Mouse (Mus musculus): ENCODE results near the gene Inpp5b.

Gene Inpp5b

DNA sequence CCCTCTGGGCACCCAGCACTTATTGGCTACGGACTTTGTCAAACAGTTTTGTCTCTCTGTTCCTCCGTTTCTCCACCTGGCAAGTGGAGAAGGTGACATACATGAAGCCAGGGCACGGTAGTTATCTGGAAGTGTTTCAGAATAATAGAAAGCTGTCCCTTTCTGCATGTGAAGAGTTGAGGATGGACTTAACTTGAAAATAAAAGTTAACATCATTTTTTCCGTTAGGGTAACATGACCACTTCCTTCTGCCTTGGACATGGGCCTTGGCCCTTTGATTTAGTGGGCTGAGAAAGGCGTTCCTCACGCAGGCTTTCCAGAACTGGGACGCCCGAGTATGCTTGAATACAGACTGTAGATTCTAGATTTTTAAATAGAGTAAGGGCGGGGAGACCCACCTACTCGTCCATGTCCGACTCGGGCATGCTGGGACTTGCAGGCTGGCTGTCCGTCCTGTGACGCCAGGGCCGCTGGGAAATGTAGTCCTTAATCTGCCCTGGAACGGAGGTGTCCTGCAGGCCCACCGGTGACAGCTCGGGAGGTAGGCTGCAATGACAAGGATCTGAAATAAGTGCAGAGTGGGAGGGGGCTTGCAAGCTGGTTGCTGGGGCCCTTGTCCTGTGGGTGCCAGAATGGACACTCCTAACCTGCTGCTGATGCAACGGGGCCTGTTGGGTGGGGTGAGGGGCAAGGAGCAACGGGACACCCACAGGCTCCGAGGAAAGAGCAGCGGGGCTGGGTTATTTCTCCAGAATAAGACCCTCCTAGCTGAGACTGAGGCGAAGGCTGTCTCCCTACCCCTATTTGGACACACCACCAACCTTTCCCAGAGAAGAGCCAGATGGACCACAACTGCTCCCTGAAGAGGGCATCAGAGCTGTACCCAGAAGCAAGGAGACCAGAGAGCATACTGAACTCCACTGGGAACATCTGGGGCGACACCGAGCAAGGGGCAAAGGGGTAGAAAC, at the start of gene Inpp5b:
Inpp5b (plus strand) TSS at position 475 of the 968 bp plus-strand sequence.
- peak; percentile 80 for DNase-seq (ENCODE audit: low read depth, low spot score)
- Histone ChIP-seq H3K36me3 (ENCODE audit: control insufficient read depth, insufficient read depth, low read length, poor library complexity, severe bottlenecking) (no peaks in the 10 kb centered on the region; the same call in 1 of the 2 replicates), H3K27me3 (ENCODE audit: control insufficient read depth, insufficient read depth, low read length, poor library complexity, severe bottlenecking) (no peaks in the 10 kb centered on the region)

DNA sequence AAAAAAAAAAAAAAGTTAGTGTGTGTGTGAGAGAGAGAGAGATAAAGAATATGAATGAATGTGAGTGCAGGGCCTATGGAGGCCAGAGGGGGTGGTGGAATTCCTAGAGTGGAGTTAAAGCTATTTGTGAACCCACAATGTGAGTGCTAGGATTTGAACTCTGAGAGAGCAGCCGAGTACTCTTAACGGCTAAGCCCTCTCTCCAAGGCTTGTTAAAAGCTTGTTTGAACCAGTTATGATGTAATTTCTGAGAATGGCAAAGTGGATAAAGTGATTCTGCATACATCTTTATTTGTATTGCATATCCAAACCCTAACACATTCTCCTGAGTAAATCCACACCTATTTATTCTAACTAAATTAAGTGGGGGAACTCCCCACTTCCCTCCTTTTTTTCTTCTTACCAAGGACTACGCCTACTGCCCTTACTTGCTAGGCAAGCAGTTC, 49.2 kb upstream of the Inpp5b start:
- H3K27me3 ChIP-seq (ENCODE audit: control insufficient read depth, insufficient read depth, low read length, poor library complexity, severe bottlenecking) = no peaks in the 10 kb centered on the region
- H3K36me3 ChIP-seq (ENCODE audit: control insufficient read depth, insufficient read depth, low read length, poor library complexity, severe bottlenecking) = peaks cover 2% of the 10 kb centered on the region; the same call in 1 of the 2 replicates
- no peak for DNase-seq (ENCODE audit: low read depth, low spot score)

DNA sequence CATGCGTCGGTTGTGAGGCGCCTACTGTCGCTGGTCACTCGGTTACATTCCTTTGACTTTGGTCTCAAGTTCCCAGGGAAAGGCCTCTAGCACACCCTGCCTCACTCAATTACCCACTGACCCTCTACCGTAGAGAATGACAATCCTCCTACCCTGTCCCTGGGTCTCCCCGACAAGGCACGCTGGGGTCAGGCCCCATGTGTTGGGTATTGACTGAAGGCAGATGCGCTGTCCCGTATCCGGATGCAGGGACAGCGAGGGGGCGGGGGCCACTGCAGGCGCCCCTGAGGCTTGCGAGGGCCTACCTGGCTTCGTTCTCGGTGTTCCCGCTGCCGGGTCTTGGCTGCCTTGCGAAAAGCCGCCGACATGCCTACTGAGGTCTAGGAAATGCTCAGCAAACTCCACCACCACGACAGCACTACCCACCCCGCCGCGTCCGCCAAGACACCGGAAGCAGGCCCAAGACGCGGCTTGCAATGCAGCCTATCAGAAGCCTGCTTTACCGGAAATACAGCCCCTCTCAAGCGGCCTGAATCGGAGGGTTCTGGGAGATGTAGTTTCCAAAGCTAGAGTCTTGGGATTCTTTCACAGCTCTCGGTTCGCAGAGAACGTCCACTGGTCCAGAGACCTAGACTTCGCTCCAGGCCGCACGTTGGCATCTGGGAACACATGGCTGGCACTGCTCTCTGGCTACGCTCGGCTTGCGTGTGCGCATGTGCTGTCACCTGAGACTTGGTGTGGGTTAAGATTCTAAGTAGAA, 48.3 kb upstream of the Inpp5b start, which contains the start of gene Utp11:
Utp11 (minus strand) TSS at position 466 of the 760 bp plus-strand sequence.
- Histone ChIP-seq H3K27me3 (ENCODE audit: control insufficient read depth, insufficient read depth, low read length, poor library complexity, severe bottlenecking) (no peaks in the 10 kb centered on the region), H3K36me3 (ENCODE audit: control insufficient read depth, insufficient read depth, low read length, poor library complexity, severe bottlenecking) (peaks cover 2% of the 10 kb centered on the region; the same call in 1 of the 2 replicates)
- DNase-seq (ENCODE audit: low read depth, low spot score) = peak; percentile 90

DNA sequence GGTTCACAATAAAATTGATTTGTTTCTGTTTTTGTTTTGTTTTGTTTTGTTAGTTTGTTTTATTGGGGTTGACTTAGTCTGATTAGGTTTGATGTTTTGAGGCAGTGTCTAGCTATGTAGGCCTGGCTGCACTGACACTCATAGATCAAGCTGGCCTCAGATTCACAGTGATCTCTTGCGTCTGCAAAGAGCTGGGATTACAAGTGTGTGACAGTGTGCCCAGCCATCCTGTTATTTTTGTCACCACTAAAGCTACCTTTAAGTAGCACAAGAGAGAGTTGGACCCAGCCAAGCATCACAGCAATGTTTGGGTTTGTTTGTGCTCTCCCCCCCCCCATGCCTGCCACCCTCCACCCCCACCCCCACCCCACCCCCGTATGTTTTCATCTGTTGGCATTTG, 47.1 kb upstream of the Inpp5b start:
- no peaks in the 10 kb centered on the region for H3K27me3 ChIP-seq (ENCODE audit: control insufficient read depth, insufficient read depth, low read length, poor library complexity, severe bottlenecking)

DNA sequence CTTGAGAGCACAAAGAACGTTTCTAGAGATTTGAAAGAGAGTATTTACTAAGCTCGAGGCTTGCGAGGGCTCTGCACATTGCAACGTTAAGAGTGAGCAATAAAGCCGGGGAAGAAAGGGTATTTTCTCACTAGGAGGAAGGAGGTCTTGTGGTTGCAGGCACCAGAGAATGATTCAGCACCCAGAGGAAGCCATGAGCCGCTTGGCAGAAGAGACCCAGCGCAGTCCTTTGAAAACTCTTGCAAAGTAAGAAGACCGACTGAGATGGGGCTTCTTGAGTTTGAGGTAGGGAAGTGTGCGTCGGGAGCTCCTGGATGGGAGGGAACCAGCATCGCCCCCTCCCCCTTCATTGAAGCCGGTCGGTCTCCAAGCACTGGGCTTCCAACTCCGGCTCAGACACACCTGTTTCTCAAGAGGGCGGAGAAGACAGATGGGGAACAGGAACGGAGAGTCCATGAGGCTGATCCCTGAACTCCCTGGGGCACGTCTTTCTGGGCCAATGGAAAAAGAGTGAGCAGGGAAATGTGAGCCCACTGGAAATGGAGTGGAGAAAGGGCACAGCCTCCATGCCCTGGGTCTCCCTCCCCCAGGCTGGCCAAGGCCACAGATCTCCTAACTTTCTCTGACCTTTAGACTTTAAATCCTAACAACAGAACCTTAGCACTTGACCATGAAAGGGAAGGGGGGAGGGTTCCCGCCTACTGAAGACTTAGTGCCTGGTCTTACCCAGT, 45.7 kb upstream of the Inpp5b start:
- peaks cover 2% of the 10 kb centered on the region; the same call in 1 of the 2 replicates for H3K36me3 ChIP-seq (ENCODE audit: control insufficient read depth, insufficient read depth, low read length, poor library complexity, severe bottlenecking)
- peak; percentile 34 for DNase-seq (ENCODE audit: low read depth, low spot score)
- no peaks in the 10 kb centered on the region for H3K27me3 ChIP-seq (ENCODE audit: control insufficient read depth, insufficient read depth, low read length, poor library complexity, severe bottlenecking)

More for the DNA sequence above, 47.1 kb upstream of the Inpp5b start:
- H3K36me3 ChIP-seq (ENCODE audit: control insufficient read depth, insufficient read depth, low read length, poor library complexity, severe bottlenecking) = peaks cover 2% of the 10 kb centered on the region; the same call in 1 of the 2 replicates
- no peak for DNase-seq (ENCODE audit: low read depth, low spot score)

DNA sequence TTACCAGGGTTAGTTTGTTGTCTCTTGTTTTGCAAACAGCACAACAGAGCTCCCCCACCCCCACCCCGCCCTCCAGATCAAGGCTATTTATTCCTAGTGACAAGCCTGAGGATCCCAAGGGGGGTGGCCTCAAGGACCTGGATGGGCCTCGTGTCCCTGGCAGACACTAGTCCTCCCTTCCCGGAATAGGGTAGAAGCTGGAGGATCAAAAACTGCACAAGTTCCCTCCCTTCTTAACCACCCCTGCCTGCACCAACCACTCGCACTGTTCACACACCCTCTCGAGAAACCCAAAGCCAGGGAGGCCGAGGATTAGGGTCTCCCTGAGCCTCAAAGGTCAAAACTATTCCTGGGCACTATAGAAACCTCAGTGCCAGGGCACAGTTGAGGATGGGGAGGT, 41.9 kb upstream of the Inpp5b start:
- DNase-seq (ENCODE audit: low read depth, low spot score) = no peak
- no peaks in the 10 kb centered on the region for H3K36me3 ChIP-seq (ENCODE audit: control insufficient read depth, insufficient read depth, low read length, poor library complexity, severe bottlenecking)
- no peaks in the 10 kb centered on the region for H3K27me3 ChIP-seq (ENCODE audit: control insufficient read depth, insufficient read depth, low read length, poor library complexity, severe bottlenecking)

DNA sequence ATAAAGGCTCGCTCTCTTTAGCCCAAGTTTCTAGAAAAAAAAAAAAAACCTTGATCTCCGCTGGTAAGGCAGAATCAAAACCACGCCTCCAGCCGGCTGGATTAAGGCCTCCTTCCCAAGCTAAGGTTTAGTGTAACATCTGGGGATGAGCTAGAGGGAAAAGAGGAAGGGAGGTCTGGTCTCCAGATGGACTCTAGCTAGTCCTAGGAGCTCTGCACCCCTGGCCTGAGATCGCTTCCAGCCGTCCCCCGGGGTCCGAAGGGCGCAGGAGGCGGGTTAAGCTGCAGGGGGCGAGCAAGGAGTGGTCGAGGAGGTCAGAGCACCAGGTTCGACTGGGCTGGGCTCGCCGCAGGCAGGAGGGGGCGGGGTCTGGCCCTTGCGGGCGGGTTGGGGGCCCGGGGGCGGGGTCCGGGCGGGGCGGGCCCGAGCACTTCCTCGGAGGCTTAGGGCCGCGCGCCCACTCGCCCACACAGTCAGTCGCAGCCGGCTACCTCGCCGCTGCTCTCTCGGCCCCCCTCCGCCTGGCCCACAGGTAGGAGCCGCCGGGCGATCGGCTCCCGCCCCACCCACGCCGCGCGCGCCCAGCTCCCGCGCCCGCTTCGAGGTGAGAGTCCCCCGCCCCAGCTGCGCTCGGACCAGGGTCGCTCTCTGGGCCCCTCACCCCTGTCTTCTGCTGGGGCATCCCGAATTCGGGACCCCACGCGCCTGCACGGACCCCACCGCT, 41.2 kb upstream of the Inpp5b start, which contains the start of gene Fhl3:
Fhl3 (plus strand) TSS at position 454 of the 724 bp plus-strand sequence.
- H3K27me3 ChIP-seq (ENCODE audit: control insufficient read depth, insufficient read depth, low read length, poor library complexity, severe bottlenecking) = no peaks in the 10 kb centered on the region
- peak; percentile 77 for DNase-seq (ENCODE audit: low read depth, low spot score)

DNA sequence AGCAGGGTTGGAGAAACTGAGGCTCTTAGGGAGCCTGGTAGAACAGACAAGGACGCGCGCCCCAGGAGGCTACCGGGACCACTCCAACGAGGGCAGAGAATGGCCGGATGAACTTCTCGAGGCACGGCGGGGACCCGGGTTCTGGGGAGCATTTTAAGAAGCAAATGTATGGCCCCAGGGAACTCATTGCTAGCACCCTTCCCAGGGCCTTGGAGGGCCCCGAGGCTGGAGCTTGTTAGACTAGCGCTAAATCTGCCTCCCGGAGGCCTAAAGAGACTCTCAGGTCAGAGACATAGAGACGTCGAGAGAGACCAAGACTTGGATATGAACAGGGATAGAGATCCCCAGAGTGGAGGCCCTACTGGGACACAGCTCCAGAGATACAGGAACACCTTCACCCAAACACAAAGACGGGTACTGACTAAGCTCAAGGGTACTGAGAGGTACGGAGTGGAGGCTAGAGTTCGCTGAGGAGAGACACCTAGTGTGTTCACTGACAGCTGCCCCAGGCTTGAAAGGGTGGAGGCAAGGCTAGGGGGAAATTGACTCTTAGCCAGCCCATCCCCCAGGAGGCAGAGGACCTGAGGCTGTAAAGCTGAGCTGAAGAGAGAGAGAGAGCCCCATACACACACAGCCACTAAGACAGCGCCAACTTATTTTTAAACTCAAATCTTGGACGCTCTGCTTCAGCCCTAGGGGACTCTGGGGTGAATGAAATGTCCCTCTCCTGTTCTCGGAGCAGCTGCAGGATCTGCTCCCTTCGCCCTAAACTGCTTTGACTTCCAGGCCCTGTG, 40.4 kb upstream of the Inpp5b start:
- peak; percentile 45 for DNase-seq (ENCODE audit: low read depth, low spot score)
- Histone ChIP-seq H3K36me3 (ENCODE audit: control insufficient read depth, insufficient read depth, low read length, poor library complexity, severe bottlenecking) (no peaks in the 10 kb centered on the region), H3K27me3 (ENCODE audit: control insufficient read depth, insufficient read depth, low read length, poor library complexity, severe bottlenecking) (no peaks in the 10 kb centered on the region)

More for the DNA sequence above, 41.2 kb upstream of the Inpp5b start, which contains the start of gene Fhl3:
- no peaks in the 10 kb centered on the region for H3K36me3 ChIP-seq (ENCODE audit: control insufficient read depth, insufficient read depth, low read length, poor library complexity, severe bottlenecking)

DNA sequence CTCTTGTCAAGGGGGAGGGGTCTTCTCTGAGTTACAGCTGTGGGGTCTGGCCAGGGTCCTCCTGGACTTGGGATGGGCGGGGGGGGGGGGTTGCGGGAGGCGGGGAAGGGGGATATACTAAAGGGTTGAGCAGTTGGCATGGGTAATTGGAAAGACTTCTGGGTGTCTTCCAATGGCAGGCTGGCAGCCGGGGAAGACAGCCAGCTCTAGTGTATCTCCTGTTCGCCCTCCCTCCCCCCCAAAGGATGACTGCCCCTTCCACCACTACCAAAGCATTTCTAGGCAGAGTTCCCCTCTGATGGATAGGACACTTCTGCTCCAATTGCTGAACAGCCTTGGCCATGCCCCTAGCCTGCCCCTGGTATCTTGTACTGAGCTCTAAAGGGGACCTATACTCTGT, 39.7 kb upstream of the Inpp5b start:
- no peak for DNase-seq (ENCODE audit: low read depth, low spot score)
- Histone ChIP-seq H3K36me3 (ENCODE audit: control insufficient read depth, insufficient read depth, low read length, poor library complexity, severe bottlenecking) (no peaks in the 10 kb centered on the region), H3K27me3 (ENCODE audit: control insufficient read depth, insufficient read depth, low read length, poor library complexity, severe bottlenecking) (no peaks in the 10 kb centered on the region)

DNA sequence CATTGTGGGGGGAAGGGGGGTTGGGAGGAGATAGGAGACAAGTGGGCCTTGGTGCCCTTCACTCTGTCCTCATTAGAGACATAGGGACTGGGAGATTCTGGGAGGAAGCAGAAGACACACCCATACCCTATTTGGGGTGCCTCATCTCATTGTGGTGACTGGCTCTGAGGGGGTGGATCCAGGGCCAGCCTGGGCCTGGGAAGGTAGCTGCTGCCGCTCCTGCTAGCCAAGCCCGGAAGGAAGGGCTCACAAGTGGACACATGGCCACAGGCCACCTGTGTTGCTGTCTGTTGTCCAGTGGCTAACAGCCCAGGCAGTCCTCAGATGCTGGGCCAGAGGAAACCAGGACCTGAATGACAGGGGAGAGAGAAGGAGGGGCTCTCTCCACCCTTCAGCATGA, 38.2 kb upstream of the Inpp5b start:
- no peak for DNase-seq (ENCODE audit: low read depth, low spot score)
- H3K36me3 ChIP-seq (ENCODE audit: control insufficient read depth, insufficient read depth, low read length, poor library complexity, severe bottlenecking) = no peaks in the 10 kb centered on the region
- no peaks in the 10 kb centered on the region for H3K27me3 ChIP-seq (ENCODE audit: control insufficient read depth, insufficient read depth, low read length, poor library complexity, severe bottlenecking)

DNA sequence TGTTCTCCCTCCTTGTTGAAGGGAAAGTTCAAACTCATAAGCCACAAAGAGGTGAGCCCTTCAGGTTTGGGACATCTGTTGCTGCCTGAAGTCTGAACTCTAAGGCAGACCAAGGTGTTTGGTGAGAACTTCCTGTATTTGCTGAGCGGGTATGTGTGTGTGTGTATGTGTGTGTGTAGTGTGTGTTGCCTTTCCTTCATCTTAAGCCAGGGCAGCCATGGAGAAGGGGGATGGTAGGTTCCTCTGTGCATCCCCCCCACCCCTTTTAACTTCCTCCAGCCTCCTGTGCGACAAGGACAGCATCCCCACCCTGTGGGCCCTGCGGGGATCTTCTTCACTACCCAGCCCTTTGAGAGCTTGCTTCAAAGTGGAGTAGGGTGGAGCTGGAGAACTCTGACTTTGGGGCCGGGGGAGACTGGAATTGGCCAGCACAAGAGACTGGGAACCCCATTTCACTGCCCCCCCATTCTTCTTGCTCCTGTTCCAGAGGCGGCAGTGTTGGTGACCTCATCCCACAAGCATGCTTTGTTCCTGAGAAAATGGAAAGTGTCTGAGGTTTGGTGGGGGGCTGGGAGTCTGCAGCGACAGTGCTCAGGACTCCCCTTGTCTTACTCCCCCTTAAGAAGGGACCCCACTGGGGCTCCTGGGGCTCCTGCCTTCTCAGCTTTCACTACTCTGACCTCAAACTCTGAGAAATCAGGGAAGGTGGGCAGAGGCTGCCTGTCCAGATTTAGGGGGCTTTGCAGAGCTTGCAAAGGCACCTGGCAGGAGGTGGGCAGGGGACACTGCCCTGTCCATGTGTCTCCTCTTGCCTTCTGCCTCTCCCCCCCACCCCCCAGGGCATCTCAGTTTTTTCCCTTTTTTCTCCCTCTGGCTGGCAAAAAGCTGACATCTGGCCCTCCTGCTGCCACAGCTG, 37.5 kb upstream of the Inpp5b start:
- peak; percentile 71 for DNase-seq (ENCODE audit: low read depth, low spot score)
- H3K27me3 ChIP-seq (ENCODE audit: control insufficient read depth, insufficient read depth, low read length, poor library complexity, severe bottlenecking) = no peaks in the 10 kb centered on the region
- no peaks in the 10 kb centered on the region for H3K36me3 ChIP-seq (ENCODE audit: control insufficient read depth, insufficient read depth, low read length, poor library complexity, severe bottlenecking)

DNA sequence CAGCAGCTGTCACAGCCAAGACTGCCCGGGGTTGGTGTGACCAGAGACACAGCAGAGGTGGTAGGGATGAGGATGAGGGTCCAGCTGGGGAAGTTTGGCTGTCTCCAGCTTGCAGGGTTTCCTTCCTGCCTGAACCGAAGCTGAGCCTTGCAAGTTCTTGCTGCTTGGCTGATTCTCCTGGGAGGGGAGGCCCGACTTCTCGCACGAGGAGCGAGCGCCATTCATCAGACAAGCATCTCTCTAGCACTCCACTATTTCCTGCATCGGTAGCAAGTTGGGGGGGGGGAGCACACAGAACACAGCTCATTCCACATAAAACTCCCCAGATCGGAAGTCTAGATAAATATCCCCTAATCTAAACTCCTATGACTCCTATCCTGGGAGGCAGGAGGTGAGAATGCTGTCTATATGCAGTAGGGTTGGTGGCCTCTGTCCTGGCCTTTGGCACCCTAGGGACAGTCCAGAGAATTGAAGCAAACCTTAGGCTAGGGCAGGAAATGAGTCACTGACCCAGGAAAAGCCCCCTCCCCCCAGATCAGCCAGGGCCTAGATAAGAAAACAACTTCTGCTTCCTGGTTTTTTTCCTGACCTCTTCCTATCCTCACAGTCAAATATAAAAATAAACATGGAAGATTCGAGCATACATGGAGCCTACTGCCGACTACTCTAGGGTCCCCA, 36.7 kb upstream of the Inpp5b start:
- no peak for DNase-seq (ENCODE audit: low read depth, low spot score)
- no peaks in the 10 kb centered on the region for H3K27me3 ChIP-seq (ENCODE audit: control insufficient read depth, insufficient read depth, low read length, poor library complexity, severe bottlenecking)

More for the DNA sequence above, 36.7 kb upstream of the Inpp5b start:
- H3K36me3 ChIP-seq (ENCODE audit: control insufficient read depth, insufficient read depth, low read length, poor library complexity, severe bottlenecking) = no peaks in the 10 kb centered on the region
